Mouse (Mus musculus): Measurements from ENCODE around the gene Prss29. TPM values are rescaled to one million over a fixed set of nuclear protein-coding genes. Genes with fewer than 3 reads are reported as not detected.

Prss29 gene
- polyA plus RNA-seq, 1 experiment from 2014 or later = not detected

- no peak for ATAC-seq (replicated peaks; ENCODE audit: insufficient number of reproducible peaks, low FRiP score, low TSS enrichment, low read depth)
- no peak overlapping the region for H3K9ac ChIP-seq (replicated peaks; ENCODE audit: low read length)
- H3K4me1 ChIP-seq (ENCODE audit: control insufficient read depth, insufficient read depth, low read length) = no peaks in the 10 kb centered on the region
- no peak overlapping the region for H3K27ac ChIP-seq (replicated peaks; ENCODE audit: low read depth, low read length)
- no peaks in the 10 kb centered on the region for H3K9me3 ChIP-seq (replicated peaks; ENCODE audit: control insufficient read depth, low read length)
- DNase-seq (ENCODE audit: low spot score) = no peak
- H3K36me3 ChIP-seq (replicated peaks; ENCODE audit: control insufficient read depth, insufficient read depth, low read depth, low read length) = no peaks in the 10 kb centered on the region
- H3K27me3 ChIP-seq (ENCODE audit: control insufficient read depth, insufficient read depth, low read length) = no peaks in the 10 kb centered on the region
- no peak overlapping the region for H3K4me3 ChIP-seq (ENCODE audit: low read depth, low read length)
- H3K4me2 ChIP-seq (ENCODE audit: low read depth, low read length) = no peak overlapping the region
- 63% methylated on average over 2 of the region's 2 CpGs for WGBS
Observed at GRCm38 (mm10) chr17:25361291-25361690, 42.8 kb downstream of the Prss29 start.

- no peaks in the 10 kb centered on the region for H3K27me3 ChIP-seq (ENCODE audit: control insufficient read depth, insufficient read depth, low read length)
- DNase-seq (ENCODE audit: low spot score) (peak; percentile 50), ATAC-seq (replicated peaks; ENCODE audit: insufficient number of reproducible peaks, low FRiP score, low TSS enrichment, low read depth) (no peak)
- no peaks in the 10 kb centered on the region for H3K9me3 ChIP-seq (replicated peaks; ENCODE audit: control insufficient read depth, low read length)
- no peaks in the 10 kb centered on the region for H3K36me3 ChIP-seq (replicated peaks; ENCODE audit: control insufficient read depth, insufficient read depth, low read depth, low read length)
- no peak overlapping the region for H3K27ac ChIP-seq (replicated peaks; ENCODE audit: low read depth, low read length)
- H3K9ac ChIP-seq (replicated peaks; ENCODE audit: low read length) = no peak overlapping the region
- no peak overlapping the region for H3K4me3 ChIP-seq (ENCODE audit: low read depth, low read length)
- H3K4me1 ChIP-seq (ENCODE audit: control insufficient read depth, insufficient read depth, low read length) = no peaks in the 10 kb centered on the region
- H3K4me2 ChIP-seq (ENCODE audit: low read depth, low read length) = no peak overlapping the region
- WGBS = 4% methylated on average over 1 of the region's 1 CpGs
Observed at GRCm38 (mm10) chr17:25363726-25364125, 45.3 kb downstream of the Prss29 start.

GRCm38 (mm10) chr17:25366005-25366404, 47.6 kb downstream of the Prss29 start, which contains the start of gene Tpsb2:
Gene Tpsb2, plus strand, starts transcription at chr17:25366305.
- Histone ChIP-seq H3K4me1 (ENCODE audit: control insufficient read depth, insufficient read depth, low read length) (no peaks in the 10 kb centered on the region), H3K9me3 (replicated peaks; ENCODE audit: control insufficient read depth, low read length) (no peaks in the 10 kb centered on the region), H3K27me3 (ENCODE audit: control insufficient read depth, insufficient read depth, low read length) (no peaks in the 10 kb centered on the region), H3K4me3 (ENCODE audit: low read depth, low read length) (no peak within 1 kb of the TSS), H3K9ac (replicated peaks; ENCODE audit: low read length) (no peak within 1 kb of the TSS), H3K4me2 (ENCODE audit: low read depth, low read length) (no peak within 1 kb of the TSS), H3K36me3 (replicated peaks; ENCODE audit: control insufficient read depth, insufficient read depth, low read depth, low read length) (no peaks in the 10 kb centered on the region), H3K27ac (replicated peaks; ENCODE audit: low read depth, low read length) (no peak within 1 kb of the TSS)
- 68% methylated on average over 2 of the region's 2 CpGs for WGBS
- DNase-seq (ENCODE audit: low spot score) (no peak), ATAC-seq (replicated peaks; ENCODE audit: insufficient number of reproducible peaks, low FRiP score, low TSS enrichment, low read depth) (no peak)

- DNase-seq (ENCODE audit: low spot score) = no peak
- Histone ChIP-seq H3K9ac (replicated peaks; ENCODE audit: low read length) (no peak within 1 kb of the TSS), H3K27ac (replicated peaks; ENCODE audit: low read depth, low read length) (no peak within 1 kb of the TSS), H3K36me3 (replicated peaks; ENCODE audit: control insufficient read depth, insufficient read depth, low read depth, low read length) (no peaks in the 10 kb centered on the region), H3K4me3 (ENCODE audit: low read depth, low read length) (no peak within 1 kb of the TSS), H3K27me3 (ENCODE audit: control insufficient read depth, insufficient read depth, low read length) (no peaks in the 10 kb centered on the region), H3K4me1 (ENCODE audit: control insufficient read depth, insufficient read depth, low read length) (no peaks in the 10 kb centered on the region), H3K9me3 (replicated peaks; ENCODE audit: control insufficient read depth, low read length) (no peaks in the 10 kb centered on the region), H3K4me2 (ENCODE audit: low read depth, low read length) (no peak within 1 kb of the TSS)
- WGBS = 87% methylated on average over 3 of the region's 3 CpGs
- ATAC-seq (replicated peaks; ENCODE audit: insufficient number of reproducible peaks, low FRiP score, low TSS enrichment, low read depth) = no peak
Observed at GRCm38 (mm10) chr17:25368973-25369372, 50.5 kb downstream of the Prss29 start, which contains the start of gene Tpsg1. Gene Tpsg1, plus strand, starts transcription at chr17:25369273.

Other genes starting within 250 kb of the Prss29 start
- gene Tmem204, start 235.1 kb upstream of the Prss29 start, polyA plus RNA-seq (2014; fragmentation: Nextera tagmentation; extraction: Ambion mirVana) = 9.6 and 11.7 TPM in 2 replicates
- 20.6 and 26.7 TPM in 2 replicates for gene Telo2, start 202.7 kb upstream of the Prss29 start, polyA plus RNA-seq (2014; fragmentation: Nextera tagmentation; extraction: Ambion mirVana)
- 0.32 and 0.71 TPM in 2 replicates for gene Ptx4, start 197.9 kb upstream of the Prss29 start, polyA plus RNA-seq (2014; fragmentation: Nextera tagmentation; extraction: Ambion mirVana)
- 19.8 and 21.6 TPM in 2 replicates for gene Clcn7, start 185.3 kb upstream of the Prss29 start, polyA plus RNA-seq (2014; fragmentation: Nextera tagmentation; extraction: Ambion mirVana)
- gene Ccdc154, start 156.2 kb upstream of the Prss29 start, polyA plus RNA-seq (2014; fragmentation: Nextera tagmentation; extraction: Ambion mirVana) = not detected in 2 replicates
- gene Gm38655, start 143.2 kb upstream of the Prss29 start, polyA plus RNA-seq (2014; fragmentation: Nextera tagmentation; extraction: Ambion mirVana) = not detected in 2 replicates
- 31.8 and 33.1 TPM in 2 replicates for gene BC003965, start 134.1 kb upstream of the Prss29 start, polyA plus RNA-seq (2014; fragmentation: Nextera tagmentation; extraction: Ambion mirVana)
- gene Unkl, start 130.3 kb upstream of the Prss29 start, polyA plus RNA-seq (2014; fragmentation: Nextera tagmentation; extraction: Ambion mirVana) = 4.3 and 5.0 TPM in 2 replicates
- gene Gnptg, start 78.5 kb upstream of the Prss29 start, polyA plus RNA-seq (2014; fragmentation: Nextera tagmentation; extraction: Ambion mirVana) = 32.6 and 32.8 TPM in 2 replicates
- gene Tsr3, start 78.5 kb upstream of the Prss29 start, polyA plus RNA-seq (2014; fragmentation: Nextera tagmentation; extraction: Ambion mirVana) = 59.8 and 60.6 TPM in 2 replicates
- gene Baiap3, start 62.3 kb upstream of the Prss29 start, polyA plus RNA-seq (2014; fragmentation: Nextera tagmentation; extraction: Ambion mirVana) = 0.45 and 0.66 TPM in 2 replicates
- 866 and 923 TPM in 2 replicates for gene Ube2i, start 44.0 kb upstream of the Prss29 start, polyA plus RNA-seq (2014; fragmentation: Nextera tagmentation; extraction: Ambion mirVana)
- not detected in 2 replicates for gene Prss34, start 20.3 kb upstream of the Prss29 start, polyA plus RNA-seq (2014; fragmentation: Nextera tagmentation; extraction: Ambion mirVana)
- not detected in 2 replicates for gene Prss28, start 10.0 kb upstream of the Prss29 start, polyA plus RNA-seq (2014; fragmentation: Nextera tagmentation; extraction: Ambion mirVana)
- not detected in 2 replicates for gene Tpsab1, start 26.9 kb downstream of the Prss29 start, polyA plus RNA-seq (2014; fragmentation: Nextera tagmentation; extraction: Ambion mirVana)
- gene Tpsb2, start 47.7 kb downstream of the Prss29 start, polyA plus RNA-seq (2014; fragmentation: Nextera tagmentation; extraction: Ambion mirVana) = not detected in 2 replicates
- gene Tpsg1, start 50.6 kb downstream of the Prss29 start, polyA plus RNA-seq (2014; fragmentation: Nextera tagmentation; extraction: Ambion mirVana) = 0.32 and 1.2 TPM in 2 replicates
- gene Cacna1h, start 115.1 kb downstream of the Prss29 start, polyA plus RNA-seq (2014; fragmentation: Nextera tagmentation; extraction: Ambion mirVana) = 3.7 TPM in 2 replicates
- not detected in 2 replicates for gene Tekt4, start 136.0 kb downstream of the Prss29 start, polyA plus RNA-seq (2014; fragmentation: Nextera tagmentation; extraction: Ambion mirVana)
- 0.14 and 0.18 TPM in 2 replicates for gene Sstr5, start 178.6 kb downstream of the Prss29 start, polyA plus RNA-seq (2014; fragmentation: Nextera tagmentation; extraction: Ambion mirVana)